Mouse (Mus musculus) neural tube, embryonic 12.5 days (tissue): Measurements from ENCODE around the gene Pitpna. TPM values are rescaled to one million over a fixed set of nuclear protein-coding genes. Genes with fewer than 3 reads are reported as not detected.

ENCODE experiments used
- ATAC-seq: fragments of 200-750 bp; cut with Nextera tagmentation; 2 replicates; pipeline ENCODE4 v1.8.0; 2017; ENCODE audit warnings: low read depth, mild to moderate bottlenecking, moderate TSS enrichment, moderate library complexity; ENCODE audit not compliant: low FRiP score
- H3K27ac ChIP-seq: fragments of 300-500 bp; sonication (generic); 2 replicates; pipeline ENCODE4 v1.5.1; 2016
- H3K27me3 ChIP-seq: fragments of 300-500 bp; sonication (generic); replicated peaks from 2 replicates; pipeline ENCODE4 v1.6.1; 2016; ENCODE audit warnings: mild to moderate bottlenecking
- H3K36me3 ChIP-seq: fragments of 300-500 bp; sonication (generic); 2 replicates; pipeline ENCODE4 v1.6.1; 2016; ENCODE audit warnings: mild to moderate bottlenecking
- H3K4me1 ChIP-seq: fragments of 300-500 bp; sonication (generic); 2 replicates; pipeline ENCODE4 v1.6.1; 2016
- H3K4me2 ChIP-seq: fragments of 300-500 bp; sonication (generic); replicated peaks from 2 replicates; pipeline ENCODE4 v1.6.1; 2016; ENCODE audit warnings: mild to moderate bottlenecking
- H3K4me3 ChIP-seq: fragments of 300-500 bp; sonication (generic); 2 replicates; pipeline ENCODE4 v1.5.1; 2016
- H3K9ac ChIP-seq: fragments of 300-500 bp; sonication (generic); 2 replicates; pipeline ENCODE4 v1.6.1; 2016; ENCODE audit warnings: mild to moderate bottlenecking
- H3K9me3 ChIP-seq: fragments of 300-500 bp; sonication (generic); 2 replicates; pipeline ENCODE4 v1.6.1; 2016; ENCODE audit warnings: mild to moderate bottlenecking
- whole genome bisulfite sequencing: fragments of 180-500 bp; shearing (Covaris S2); methylation state at CpG from one replicate; pipeline ENCODE4 v1.1.7; 2016; 5-methylcytosine and 5-hydroxymethylcytosine counted together
- polyA plus RNA-seq: library from polyadenylated mRNA; unstranded; fragments of >200 nt; fragmentation: Nextera tagmentation; extraction: Ambion mirVana; gene quantifications from 2 replicates; pipeline ENCODE4 v1.2.1, GENCODE M21; 2016

Gene Pitpna
- polyA plus RNA-seq, 1 experiment from 2014 or later: 140 TPM

DNA sequence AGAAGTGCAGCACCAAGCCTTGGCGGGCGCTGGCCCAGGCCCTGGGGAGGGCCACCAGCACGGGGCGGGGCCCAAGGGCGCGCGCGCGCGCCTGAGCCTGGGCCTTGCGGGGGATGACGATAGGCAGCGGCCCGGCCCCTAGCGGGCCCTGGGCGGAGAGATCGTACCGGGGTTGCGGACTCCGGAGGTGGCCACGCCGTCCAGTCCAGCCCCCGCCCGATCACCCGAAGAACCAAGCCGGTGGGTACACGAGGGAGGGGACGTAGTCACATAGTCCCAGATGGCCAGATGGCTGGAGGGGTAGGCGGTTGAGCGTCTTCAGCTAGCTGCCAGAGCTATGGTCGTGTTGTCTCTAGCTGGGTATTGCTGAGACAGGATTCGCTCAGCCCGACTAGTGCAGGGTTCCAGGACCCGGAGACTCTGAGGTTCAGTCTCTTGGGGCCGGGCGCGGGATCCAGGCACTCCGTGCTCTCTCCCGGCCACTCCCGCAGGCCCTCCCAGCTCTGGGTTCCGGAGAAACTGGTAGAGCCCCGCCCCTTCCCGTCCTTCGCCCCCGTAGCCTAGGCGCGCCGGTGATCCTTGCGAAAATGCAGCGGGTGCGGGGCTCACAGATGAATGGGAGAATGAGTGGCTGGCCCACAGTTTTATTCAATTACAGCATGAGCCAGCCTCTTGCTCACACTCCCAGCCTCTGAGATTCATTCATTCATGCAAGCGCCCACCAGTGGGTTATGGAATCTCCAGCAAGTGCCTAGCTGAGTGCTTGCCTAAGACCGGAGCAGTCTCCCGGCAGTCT lies 63.7 kb downstream of the Pitpna start:
- H3K4me2 ChIP-seq: peak overlapping the region; percentile 88
- H3K4me1 ChIP-seq: peaks cover 34% of the 10 kb centered on the region
- no peaks in the 10 kb centered on the region for H3K9me3 ChIP-seq
- peak overlapping the region; percentile 75 for H3K9ac ChIP-seq
- ATAC-seq: peak; percentile 51
- peaks cover 29% of the 10 kb centered on the region for H3K27me3 ChIP-seq
- WGBS: under 1% methylated on average over 54 of the region's 54 CpGs
- 0 out of 2 replicates have a peak overlapping the region, but pooled peaks have one; percentile 10 for H3K27ac ChIP-seq
- H3K4me3 ChIP-seq: peak overlapping the region; percentile 56
- H3K36me3 ChIP-seq: no peaks in the 10 kb centered on the region

DNA sequence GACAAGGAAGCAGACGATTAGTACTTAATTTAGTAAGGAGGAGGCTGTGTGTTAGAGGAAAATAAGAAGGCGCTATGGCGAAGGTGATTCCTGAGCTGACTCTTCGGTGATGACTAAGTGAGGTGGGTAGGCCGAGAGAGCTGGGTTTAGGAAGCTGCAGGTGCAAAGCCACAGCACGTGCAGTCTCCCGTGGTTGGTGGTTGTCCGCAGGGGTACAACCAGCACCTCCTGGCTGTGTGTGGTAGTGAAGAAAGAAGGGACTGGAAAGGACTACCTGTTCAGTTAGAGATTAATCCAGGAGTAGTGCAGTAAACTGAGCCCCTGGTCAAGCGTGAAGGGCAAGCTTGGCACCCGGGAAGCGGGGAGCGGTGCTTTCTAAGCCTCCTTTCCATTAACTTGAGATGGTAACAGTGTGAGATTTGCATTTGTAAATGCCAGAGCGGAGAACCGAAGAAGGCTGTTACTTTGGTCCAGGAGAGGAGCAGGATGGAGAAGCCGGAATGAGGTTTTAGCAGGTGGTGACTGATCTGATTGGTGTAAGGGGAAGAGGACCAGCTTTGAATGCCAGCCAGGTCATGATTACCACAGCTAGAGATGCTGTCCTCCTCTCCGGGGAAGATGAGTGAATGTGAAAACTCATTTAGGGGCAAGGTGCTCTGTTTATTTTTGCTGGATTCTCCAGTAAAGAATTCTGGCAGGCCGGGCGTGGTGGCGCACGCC lies 64.5 kb downstream of the Pitpna start:
- H3K27ac ChIP-seq: no peak overlapping the region
- H3K27me3 ChIP-seq: peaks cover 37% of the 10 kb centered on the region
- H3K4me1 ChIP-seq: peaks cover 36% of the 10 kb centered on the region

DNA sequence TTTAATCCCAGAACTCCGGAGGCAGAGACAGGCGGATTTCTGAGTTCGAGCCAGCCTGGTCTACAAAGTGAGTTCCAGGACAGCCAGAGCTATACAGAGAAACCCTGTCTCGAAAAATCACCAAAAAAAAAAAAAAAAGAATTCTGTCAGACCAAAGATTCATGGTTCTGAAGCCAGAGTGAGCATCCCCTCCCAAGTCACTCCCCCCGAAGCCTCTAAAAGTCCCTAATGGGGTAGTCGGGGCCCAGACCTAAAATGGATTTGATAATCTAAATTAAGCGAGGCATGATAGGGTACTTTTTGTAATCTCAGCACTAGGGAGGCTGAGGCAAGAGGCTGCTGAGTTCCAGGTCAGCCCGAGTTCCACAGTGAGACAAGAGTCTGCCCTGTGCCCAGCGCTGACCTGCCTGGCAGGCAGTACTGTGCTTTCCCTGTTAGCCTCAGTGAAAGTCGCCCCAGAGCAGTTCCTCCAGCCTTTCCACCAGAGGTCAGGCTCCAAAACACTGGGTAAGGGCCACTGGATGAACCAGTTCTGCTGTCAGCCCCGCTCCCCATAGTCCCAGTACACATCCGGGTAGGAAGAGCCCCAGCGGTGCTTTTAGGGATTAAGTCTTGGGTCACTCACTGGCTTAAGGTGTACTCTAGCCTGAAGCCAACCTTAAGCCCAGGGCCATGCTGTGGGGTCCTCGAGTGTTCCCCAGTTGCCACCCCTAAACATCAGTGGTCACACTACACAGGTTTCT lies 65.2 kb downstream of the Pitpna start:
- 28% methylated on average over 14 of the region's 14 CpGs for WGBS
- Histone ChIP-seq H3K4me3 (no peak overlapping the region), H3K27me3 (peaks cover 37% of the 10 kb centered on the region)

More for the DNA sequence above, 64.5 kb downstream of the Pitpna start:
- Histone ChIP-seq H3K9ac (peak overlapping the region; percentile 75; the same call in 1 of the 2 replicates), H3K36me3 (no peaks in the 10 kb centered on the region), H3K4me3 (peak overlapping the region; percentile 56), H3K4me2 (peak overlapping the region; percentile 88), H3K9me3 (no peaks in the 10 kb centered on the region)
- no peak for ATAC-seq
- 18% methylated on average over 20 of the region's 20 CpGs for WGBS

DNA sequence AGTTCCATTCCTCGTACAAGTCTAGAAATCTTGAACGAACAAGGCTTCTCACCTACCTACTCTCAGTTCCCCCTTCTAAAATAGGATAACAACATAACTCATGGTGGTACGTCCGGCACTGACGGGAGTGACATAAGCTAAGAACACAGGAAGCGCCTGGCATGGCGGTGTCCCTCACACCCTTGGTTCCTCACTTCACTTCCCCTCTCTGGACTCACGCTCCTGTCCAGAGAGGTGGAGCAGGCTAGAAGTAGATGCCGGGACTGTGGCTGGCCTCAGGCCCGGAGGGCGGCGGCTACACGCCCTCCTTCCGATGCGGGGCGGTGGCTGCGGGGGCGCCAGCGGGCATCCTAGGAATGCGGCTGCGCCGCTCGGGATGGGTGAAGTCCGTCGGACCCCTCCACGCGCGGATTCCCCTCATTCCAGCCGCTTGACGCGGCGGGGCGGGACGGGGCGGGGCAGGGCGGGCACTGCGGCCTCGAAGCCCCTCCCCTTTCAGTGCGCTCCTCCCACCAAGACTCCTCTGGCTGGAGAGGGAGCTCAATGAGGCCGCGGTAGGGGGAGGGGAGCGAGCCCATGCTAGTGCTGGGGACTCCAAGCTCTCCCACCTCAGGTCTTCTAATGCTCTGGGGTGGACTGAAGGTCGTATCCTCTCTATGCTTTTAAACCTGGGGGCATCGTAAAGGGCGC lies 66.0 kb downstream of the Pitpna start:
- Histone ChIP-seq H3K4me2 (peak overlapping the region; percentile 95), H3K27me3 (peaks cover 37% of the 10 kb centered on the region), H3K36me3 (no peaks in the 10 kb centered on the region), H3K9me3 (no peaks in the 10 kb centered on the region), H3K27ac (no peak overlapping the region), H3K4me3 (peak overlapping the region; percentile 52), H3K9ac (peak overlapping the region; percentile 56), H3K4me1 (peaks cover 36% of the 10 kb centered on the region)
- peak; percentile 45 for ATAC-seq
- 1% methylated on average over 42 of the region's 45 CpGs for WGBS

More for the DNA sequence above, 65.2 kb downstream of the Pitpna start:
- Histone ChIP-seq H3K9me3 (no peaks in the 10 kb centered on the region), H3K36me3 (no peaks in the 10 kb centered on the region), H3K27ac (no peak overlapping the region), H3K4me2 (peak overlapping the region; percentile 95), H3K9ac (no peak overlapping the region), H3K4me1 (peaks cover 36% of the 10 kb centered on the region)
- ATAC-seq: no peak

DNA sequence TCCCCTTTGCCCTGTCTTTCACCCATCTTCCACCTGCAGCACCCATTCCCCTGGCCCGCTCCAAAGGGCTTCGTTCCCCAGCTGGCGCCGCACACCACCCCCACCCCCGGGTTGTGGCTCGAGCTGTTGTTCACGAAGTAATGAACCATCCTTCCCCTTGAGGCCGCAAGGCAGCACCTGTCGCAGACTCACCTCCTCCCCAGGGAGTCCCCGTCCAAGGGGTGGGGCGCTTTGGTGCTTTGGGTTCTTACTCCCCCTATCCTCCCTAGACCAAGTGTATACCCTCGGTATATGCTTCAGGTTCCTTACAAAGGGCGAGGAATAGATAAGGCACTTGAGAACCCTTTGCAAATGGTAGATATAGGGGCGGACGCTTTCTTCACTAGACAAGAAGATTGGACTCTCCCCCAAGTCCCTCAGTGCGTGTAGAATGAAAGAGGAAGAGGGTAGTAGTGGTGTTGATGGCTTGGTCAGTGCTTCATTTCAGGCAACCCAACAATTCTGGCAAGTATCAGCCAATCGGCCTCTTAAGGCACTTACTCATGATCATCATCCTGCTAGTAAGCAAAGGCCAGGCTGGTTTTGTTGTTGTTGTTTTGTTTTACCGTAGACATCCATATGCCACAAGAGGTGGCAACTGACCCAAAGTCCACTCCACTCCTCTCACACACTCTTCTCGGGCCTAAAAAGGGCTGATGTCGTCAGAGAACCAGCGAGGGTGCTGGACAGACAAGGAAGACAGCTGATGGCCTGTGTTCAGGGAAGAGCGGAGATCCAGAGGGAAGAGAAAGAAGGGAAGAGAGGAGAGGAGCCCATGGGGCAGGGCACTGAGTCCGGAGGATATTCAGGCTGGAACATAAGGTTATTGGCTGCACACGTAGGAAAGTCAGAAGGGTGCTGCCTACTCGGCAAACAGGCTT lies 66.8 kb downstream of the Pitpna start:
- peak overlapping the region; percentile 56 for H3K9ac ChIP-seq

DNA sequence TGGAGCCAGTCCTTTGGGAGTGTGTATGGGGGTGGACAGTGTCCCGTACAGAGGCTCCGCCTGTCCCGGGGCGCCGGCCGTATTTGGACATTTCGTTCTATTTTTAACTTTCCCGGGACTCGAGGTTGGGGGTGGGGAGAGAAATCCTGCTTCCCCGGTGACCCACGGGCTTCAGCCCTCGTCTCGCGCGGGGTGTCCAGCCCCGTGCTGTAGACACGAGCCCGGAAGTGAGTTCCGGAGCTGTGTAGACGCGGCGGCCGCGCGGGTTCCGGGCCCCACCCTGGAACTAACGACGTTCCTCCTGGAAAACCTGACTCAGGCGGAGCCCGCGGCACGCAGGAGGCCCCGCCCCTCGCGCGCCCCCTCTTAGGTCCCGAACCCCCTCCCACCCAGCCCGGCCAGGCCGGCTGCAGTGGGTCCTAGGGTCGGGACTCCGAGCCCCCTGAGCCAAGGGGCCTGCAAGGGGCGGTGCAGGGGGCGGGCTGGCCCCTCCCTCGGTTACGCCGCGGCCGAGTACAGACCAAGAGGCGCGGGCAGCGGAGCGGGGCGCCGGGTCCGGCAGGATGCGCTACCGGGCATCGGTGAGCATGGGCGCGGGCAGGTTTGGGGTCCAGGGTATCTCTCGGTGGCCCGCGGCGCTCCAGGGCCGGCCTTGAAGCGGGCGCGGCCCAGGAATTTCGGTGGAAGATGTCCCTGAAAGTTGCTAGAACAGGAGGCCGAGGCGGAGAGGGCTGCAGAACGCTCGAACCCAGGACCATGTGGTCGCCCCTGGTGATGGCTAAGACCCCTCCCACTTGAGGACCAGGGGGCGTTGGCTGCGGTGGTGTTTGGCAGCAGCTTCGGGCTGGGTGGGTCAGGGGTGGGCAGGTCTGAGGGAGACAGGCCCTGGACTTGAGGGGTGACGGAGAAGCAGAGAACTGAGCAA lies 68.0 kb downstream of the Pitpna start:
- Histone ChIP-seq H3K27ac (no peak overlapping the region), H3K4me3 (peak overlapping the region; percentile 50), H3K4me1 (peaks cover 36% of the 10 kb centered on the region), H3K36me3 (peaks cover 9% of the 10 kb centered on the region; the same call in 1 of the 2 replicates), H3K9ac (peak overlapping the region; percentile 73), H3K4me2 (peak overlapping the region; percentile 95), H3K27me3 (peaks cover 37% of the 10 kb centered on the region), H3K9me3 (no peaks in the 10 kb centered on the region)
- WGBS: 2% methylated on average over 78 of the region's 78 CpGs
- no peak for ATAC-seq

More for the DNA sequence above, 66.8 kb downstream of the Pitpna start:
- ATAC-seq: peak; percentile 14; the same call in 1 of the 2 replicates
- Histone ChIP-seq H3K36me3 (peaks cover 2% of the 10 kb centered on the region; the same call in 1 of the 2 replicates), H3K9me3 (no peaks in the 10 kb centered on the region), H3K4me2 (peak overlapping the region; percentile 95), H3K4me3 (peak overlapping the region; percentile 52), H3K27ac (no peak overlapping the region), H3K27me3 (peaks cover 37% of the 10 kb centered on the region), H3K4me1 (peaks cover 36% of the 10 kb centered on the region)
- WGBS: 39% methylated on average over 25 of the region's 25 CpGs

DNA sequence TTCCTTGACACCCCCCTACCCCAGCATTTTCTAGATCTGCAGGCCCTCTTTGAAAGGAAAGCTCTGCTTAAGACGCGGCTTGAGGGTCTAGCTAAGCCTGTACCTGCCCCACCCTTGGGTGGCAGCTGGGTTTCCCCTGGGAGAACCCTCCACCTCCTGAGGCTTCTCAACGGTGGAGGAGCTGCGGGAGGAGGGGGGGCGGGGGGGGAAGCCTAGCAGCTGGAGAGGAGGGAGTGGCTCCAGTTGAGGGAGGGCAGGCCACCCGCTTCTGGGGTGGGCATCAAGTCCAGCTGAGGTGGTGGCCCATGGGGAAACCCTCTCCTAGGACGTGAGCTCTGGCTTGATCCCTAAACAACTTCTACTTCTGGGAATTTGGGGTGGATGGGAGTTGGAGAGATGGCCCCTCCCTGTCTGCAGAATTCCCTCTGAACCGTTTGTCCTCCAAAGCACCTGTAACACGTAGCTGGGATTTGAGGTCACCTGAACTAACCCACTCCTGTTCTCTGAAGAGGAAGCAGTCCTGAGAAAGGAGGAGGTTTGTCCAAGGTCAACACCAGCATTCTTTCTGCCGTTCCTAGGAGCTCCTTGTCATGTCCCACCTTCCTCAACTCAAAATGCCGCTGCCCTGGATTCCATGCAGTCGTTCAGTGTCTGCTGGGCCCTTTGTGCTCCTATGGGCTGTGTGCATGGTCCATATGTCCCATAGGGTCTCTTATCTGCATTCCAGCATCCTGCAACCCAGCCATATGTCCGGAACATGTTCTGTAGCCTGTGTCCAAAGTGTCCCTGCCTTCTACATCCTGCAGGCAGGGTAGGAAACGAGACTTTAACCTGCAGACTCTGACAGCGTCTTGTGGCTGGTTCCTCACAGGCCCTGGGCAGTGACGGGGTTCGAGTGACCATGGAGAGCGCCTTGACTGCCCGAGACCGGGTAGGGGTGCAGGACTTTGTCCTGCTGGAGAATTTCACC lies 69.0 kb downstream of the Pitpna start:
- H3K4me1 ChIP-seq: peaks cover 28% of the 10 kb centered on the region
- peaks cover 14% of the 10 kb centered on the region; the same call in 1 of the 2 replicates for H3K36me3 ChIP-seq
- no peaks in the 10 kb centered on the region for H3K9me3 ChIP-seq
- no peak overlapping the region for H3K27ac ChIP-seq
- peak overlapping the region; percentile 50 for H3K4me3 ChIP-seq
- no peak overlapping the region for H3K9ac ChIP-seq
- WGBS: 60% methylated on average over 19 of the region's 20 CpGs
- peaks cover 37% of the 10 kb centered on the region for H3K27me3 ChIP-seq
- ATAC-seq: no peak
- H3K4me2 ChIP-seq: peak overlapping the region; percentile 95

DNA sequence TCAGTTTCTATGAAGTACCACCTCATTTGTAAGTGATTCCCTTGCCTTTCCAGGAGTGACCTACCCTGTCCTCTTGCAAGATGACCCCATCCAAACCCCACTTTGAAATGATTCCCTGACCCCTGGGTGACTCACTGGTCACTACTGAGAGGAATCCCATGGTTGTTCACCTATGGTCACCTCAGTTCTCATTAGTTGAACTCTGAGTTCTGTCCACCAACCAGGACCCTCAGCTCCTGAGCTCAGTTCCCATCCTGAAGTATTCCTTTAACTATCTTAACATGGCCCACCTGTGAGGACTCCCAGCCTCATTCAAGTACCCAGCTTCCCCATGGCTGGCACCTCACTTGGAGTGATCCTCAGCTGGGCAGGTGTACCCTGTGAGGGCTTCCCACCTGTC lies 69.9 kb downstream of the Pitpna start:
- Histone ChIP-seq H3K9me3 (no peaks in the 10 kb centered on the region), H3K27me3 (peaks cover 32% of the 10 kb centered on the region), H3K27ac (no peak overlapping the region), H3K4me2 (no peak overlapping the region), H3K9ac (no peak overlapping the region), H3K4me3 (no peak overlapping the region), H3K4me1 (peaks cover 22% of the 10 kb centered on the region), H3K36me3 (peaks cover 21% of the 10 kb centered on the region)
- ATAC-seq: no peak

DNA sequence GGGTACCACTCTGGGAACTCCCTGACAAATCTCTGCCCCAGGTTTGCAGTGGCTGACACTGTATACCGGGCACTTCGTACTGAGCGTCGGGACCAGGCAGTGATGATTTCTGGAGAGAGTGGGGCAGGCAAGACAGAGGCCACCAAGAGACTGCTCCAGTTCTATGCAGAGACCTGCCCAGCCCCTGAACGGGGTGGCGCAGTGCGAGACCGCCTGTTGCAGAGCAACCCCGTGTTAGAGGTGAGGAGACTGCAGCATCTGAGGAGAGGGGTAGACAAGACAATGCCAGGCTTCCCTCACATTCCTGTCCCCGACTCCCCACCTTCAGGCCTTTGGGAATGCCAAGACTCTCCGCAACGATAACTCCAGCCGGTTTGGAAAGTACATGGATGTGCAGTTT lies 70.4 kb downstream of the Pitpna start:
- Histone ChIP-seq H3K4me1 (peaks cover 22% of the 10 kb centered on the region), H3K27me3 (peaks cover 28% of the 10 kb centered on the region), H3K9me3 (no peaks in the 10 kb centered on the region), H3K4me3 (no peak overlapping the region), H3K27ac (no peak overlapping the region), H3K4me2 (no peak overlapping the region), H3K9ac (no peak overlapping the region), H3K36me3 (peaks cover 21% of the 10 kb centered on the region)
- WGBS: 90% methylated on average over 13 of the region's 13 CpGs
- no peak for ATAC-seq
